8 mouse cellular contexts compared by ENCODE assay signal in the genomic region with DNA sequence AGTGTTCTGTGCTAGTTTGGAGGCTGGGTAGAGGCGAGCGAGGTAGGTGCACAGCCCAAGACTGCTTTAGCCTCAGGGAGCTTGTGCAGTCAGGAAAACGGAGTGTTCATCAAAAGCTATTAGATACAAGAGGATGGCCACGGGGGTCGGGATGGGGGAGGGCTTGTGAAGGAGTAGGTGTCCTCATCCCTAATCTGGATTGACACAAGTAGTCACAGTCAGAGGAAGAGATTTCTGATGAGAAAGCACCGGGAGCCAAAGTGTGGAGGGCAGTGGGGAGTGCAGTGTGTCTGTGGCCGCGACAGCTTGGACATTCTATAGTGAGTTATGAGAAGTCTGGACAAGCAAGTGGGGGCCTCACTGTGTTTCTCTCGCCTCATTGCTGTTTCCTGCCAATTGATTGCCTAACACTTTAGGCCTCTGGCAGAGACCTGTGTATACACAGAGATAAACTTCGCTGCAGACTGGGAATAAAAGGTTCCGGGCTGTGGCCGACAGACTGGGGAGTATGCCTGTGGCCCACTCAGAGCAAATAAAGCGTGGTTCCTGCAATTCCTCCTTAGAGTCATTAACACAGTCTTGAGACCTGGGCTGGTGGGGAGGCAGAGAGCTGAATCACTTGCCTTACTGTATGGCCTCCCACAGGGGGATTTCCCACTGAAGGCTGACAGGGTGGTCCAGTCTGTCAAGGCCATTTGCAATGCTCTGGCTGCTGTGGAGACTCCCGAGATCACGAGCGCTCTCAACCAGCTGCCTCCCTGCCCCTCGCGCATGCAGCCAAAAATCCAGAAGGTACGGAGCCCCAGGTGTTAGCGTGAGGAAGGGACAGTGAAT. TPM values are rescaled to one million over a fixed set of nuclear protein-coding genes. Genes with fewer than 3 reads are reported as not detected.
DNase-seq lines count a peak whose midpoint lies in the region; ATAC-seq and TF ChIP-seq lines count a peak whose summit lies in the region.

No protein-coding gene starts in this region.

- WGBS in kidney, embryonic 16.5 days = 26% methylated on average over 20 of the region's 20 CpGs
- WGBS in kidney, adult 2 months = 65% methylated on average over 20 of the region's 20 CpGs
- WGBS in hindbrain, embryonic 11.5 days = 56% methylated on average over 20 of the region's 20 CpGs

- H3K4me1 ChIP-seq in kidney, embryonic 16.5 days (ENCODE audit: insufficient read depth, low read length) = peaks cover 20% of the 10 kb centered on the region; the same call in 1 of the 2 replicates
- H3K4me1 ChIP-seq in kidney, adult 2 months (ENCODE audit: control insufficient read depth, insufficient read depth, low read length) = peaks cover 5% of the 10 kb centered on the region; the same call in 1 of the 2 replicates
- peaks cover 8% of the 10 kb centered on the region for H3K4me1 ChIP-seq in hindbrain, embryonic 11.5 days (replicated peaks; ENCODE audit: control insufficient read depth, insufficient read depth, low read length)

- no peaks in the 10 kb centered on the region for H3K27me3 ChIP-seq in kidney, embryonic 16.5 days (ENCODE audit: insufficient read depth, low read length)
- H3K27me3 ChIP-seq in kidney, adult 2 months (replicated peaks; ENCODE audit: control insufficient read depth, insufficient read depth, low read length) = no peaks in the 10 kb centered on the region
- no peaks in the 10 kb centered on the region for H3K27me3 ChIP-seq in hindbrain, embryonic 11.5 days (ENCODE audit: control insufficient read depth, insufficient read depth, low read length)

- H3K4me3 ChIP-seq in kidney, embryonic 16.5 days (ENCODE audit: low read length) = no peak overlapping the region
- H3K4me3 ChIP-seq in kidney, adult 2 months (ENCODE audit: insufficient read depth, low read depth, low read length) = no peak overlapping the region
- no peak overlapping the region for H3K4me3 ChIP-seq in hindbrain, embryonic 11.5 days (ENCODE audit: low read depth, low read length)
- H3K4me3 ChIP-seq in layer of hippocampus, adult 2 months = no peak overlapping the region

- peak; percentile 64 for ATAC-seq in kidney, embryonic 16.5 days (ENCODE audit: low FRiP score, low TSS enrichment)
- ATAC-seq in hindbrain, embryonic 11.5 days (ENCODE audit: low FRiP score) = no peak

- DNase-seq in kidney, adult 2 months = no peak
- peak; percentile 14 for DNase-seq in fibroblast of lung, adult 2 months (ENCODE audit: low read depth)
- DNase-seq in hindbrain, embryonic 11.5 days (ENCODE audit: low spot score) = peak; percentile 34
- peak; percentile 63 for DNase-seq in mesoderm, embryonic 11.5 days (ENCODE audit: low read depth, low spot score)
- no peak for DNase-seq in layer of hippocampus, adult 2 months (ENCODE audit: low spot score in 2 of 2)
- DNase-seq in thymus, postnatal 14 days = no peak
- no peak for DNase-seq in adrenal gland, postnatal 25 days

- TF ChIP-seq CTCF in kidney, adult 2 months (conservative IDR thresholded peaks at IDR 0.05; ENCODE audit: insufficient read depth, insufficient read length, low read depth, low read length) = no peak
- no peak for TF ChIP-seq CTCF in layer of hippocampus, adult 2 months (conservative IDR thresholded peaks at IDR 0.05)

- no peak overlapping the region for H3K4me2 ChIP-seq in kidney, embryonic 16.5 days (replicated peaks; ENCODE audit: low read depth, low read length)
- H3K4me2 ChIP-seq in hindbrain, embryonic 11.5 days (replicated peaks; ENCODE audit: low read depth, low read length) = no peak overlapping the region

- no peak for TF ChIP-seq POLR2A in kidney, adult 2 months (IDR thresholded peaks at IDR 0.05; ENCODE audit: low read depth, low read length)

- H3K9ac ChIP-seq in kidney, embryonic 16.5 days (replicated peaks; ENCODE audit: low read length) = no peak overlapping the region
- H3K9ac ChIP-seq in hindbrain, embryonic 11.5 days (ENCODE audit: low read depth, low read length) = no peak overlapping the region

- H3K9me3 ChIP-seq in kidney, embryonic 16.5 days (ENCODE audit: low read length) = no peaks in the 10 kb centered on the region
- H3K9me3 ChIP-seq in hindbrain, embryonic 11.5 days (ENCODE audit: control insufficient read depth, low read length) = no peaks in the 10 kb centered on the region

- H3K27ac ChIP-seq in kidney, embryonic 16.5 days (ENCODE audit: low read length) = 0 out of 2 replicates have a peak overlapping the region, but pooled peaks have one; percentile 11
- no peak overlapping the region for H3K27ac ChIP-seq in kidney, adult 2 months (ENCODE audit: insufficient read depth, low read depth, low read length)
- H3K27ac ChIP-seq in hindbrain, embryonic 11.5 days (ENCODE audit: low read depth, low read length) = peak overlapping the region; percentile 67
- H3K27ac ChIP-seq in layer of hippocampus, adult 2 months = no peak overlapping the region

- no peaks in the 10 kb centered on the region for H3K36me3 ChIP-seq in kidney, embryonic 16.5 days (ENCODE audit: insufficient read depth, low read length)
- no peaks in the 10 kb centered on the region for H3K36me3 ChIP-seq in kidney, adult 2 months (ENCODE audit: control insufficient read depth, insufficient read depth, low read length)
- H3K36me3 ChIP-seq in hindbrain, embryonic 11.5 days (ENCODE audit: control insufficient read depth, insufficient read depth, low read length) = peaks cover 7% of the 10 kb centered on the region

RNA-seq across cellular contexts. Expression of a gene that starts 31.4 kb away (rescaled TPM):
- 5.1 and 5.8 TPM in 2 replicates for polyA plus RNA-seq in kidney, embryonic 16.5 days (2015; fragmentation: Nextera tagmentation; extraction: Ambion mirVana)
- polyA plus RNA-seq in kidney, adult 2 months (2012; rRNA removed) = 3.6 TPM in 2 replicates
- polyA plus RNA-seq in hindbrain, embryonic 11.5 days (2014; fragmentation: Nextera tagmentation; extraction: Ambion mirVana) = 15.7 and 21.2 TPM in 2 replicates
- total RNA-seq in layer of hippocampus, adult 2 months (2021) = 10 to 100 TPM; 13.7 to 15.5 TPM
- total RNA-seq in adrenal gland, postnatal 25 days (2021) = 7.9 and 8.3 TPM in 2 replicates

RNA-seq across cellular contexts. Expression of a gene that starts 46.5 kb away (rescaled TPM):
- polyA plus RNA-seq in kidney, embryonic 16.5 days (2015; fragmentation: Nextera tagmentation; extraction: Ambion mirVana) = 27.2 and 29.0 TPM in 2 replicates
- 22.1 and 24.5 TPM in 2 replicates for polyA plus RNA-seq in kidney, adult 2 months (2012; rRNA removed)
- polyA plus RNA-seq in hindbrain, embryonic 11.5 days (2014; fragmentation: Nextera tagmentation; extraction: Ambion mirVana) = 36.6 and 61.7 TPM in 2 replicates
- 100 to 1,000 TPM in 1 of 2 experiments, 10 to 100 TPM in 1; 80.8 to 101 TPM for total RNA-seq in layer of hippocampus, adult 2 months (2021)
- 91.6 and 115 TPM in 2 replicates for total RNA-seq in adrenal gland, postnatal 25 days (2021)

RNA-seq across cellular contexts. Expression of a gene that starts 54.0 kb away (rescaled TPM):
- polyA plus RNA-seq in kidney, embryonic 16.5 days (2015; fragmentation: Nextera tagmentation; extraction: Ambion mirVana) = 45.7 and 47.7 TPM in 2 replicates
- 22.2 and 23.9 TPM in 2 replicates for polyA plus RNA-seq in kidney, adult 2 months (2012; rRNA removed)
- 37.8 and 48.7 TPM in 2 replicates for polyA plus RNA-seq in hindbrain, embryonic 11.5 days (2014; fragmentation: Nextera tagmentation; extraction: Ambion mirVana)
- 10 to 100 TPM; 38.5 to 39.8 TPM for total RNA-seq in layer of hippocampus, adult 2 months (2021)
- total RNA-seq in adrenal gland, postnatal 25 days (2021) = 82.5 and 88.1 TPM in 2 replicates

Comparison
In these comparisons a context has a peak if more than half of its experiments do, and no peak if none do; other contexts are left out.
1. H3K27ac ChIP-seq: peak in kidney, embryonic 16.5 days (single experiment) and hindbrain, embryonic 11.5 days (single experiment); none in kidney, adult 2 months (single experiment) and layer of hippocampus, adult 2 months (single experiment).
2. DNase-seq: peak in fibroblast of lung, adult 2 months (single experiment), hindbrain, embryonic 11.5 days (single experiment) and mesoderm, embryonic 11.5 days (single experiment); none in kidney, adult 2 months (single experiment), layer of hippocampus, adult 2 months (0 of 2), thymus, postnatal 14 days (single experiment) and adrenal gland, postnatal 25 days (single experiment).